Mouse (Mus musculus) large intestine, adult 2 months (tissue): ENCODE data around the gene Ubap2l. TPM values are rescaled to one million over a fixed set of nuclear protein-coding genes. Genes with fewer than 3 reads are reported as not detected.

ENCODE experiments used
- DNase-seq: peaks from one replicate; pipeline ENCODE4 v3.0.0-alpha.2; 2012; ENCODE audit warnings: low read depth, low spot score
- WGBS: fragments of 180-500 bp; shearing (Covaris S2); methylation state at CpG from one replicate; pipeline ENCODE4 v1.1.7; 2018; 5-methylcytosine and 5-hydroxymethylcytosine counted together
- polyA plus RNA-seq: library from polyadenylated mRNA; depleted of rRNA; stranded (reverse); fragments of >200 nt; gene quantifications from 2 replicates; pipeline ENCODE4 v1.2.3, GENCODE M21; 2012; rRNA removed

The Ubap2l gene
- polyA plus RNA-seq, result 51.4 and 75.2 TPM in 2 replicates

GRCm38 (mm10) chr3:90052351-90053241, at the start of gene Ubap2l:
Gene Ubap2l (minus strand): TSS chr3:90052628.
- WGBS, result under 1% methylated on average over 81 of the region's 81 CpGs
- DNase-seq, result peak; percentile 90

GRCm38 (mm10) chr3:90101673-90102072, 49.2 kb upstream of the Ubap2l start:
- DNase-seq, result no peak
- 56% methylated on average over 2 of the region's 2 CpGs for WGBS

GRCm38 (mm10) chr3:90101010-90101409, 48.6 kb upstream of the Ubap2l start:
- 87% methylated on average over 3 of the region's 3 CpGs for WGBS
- DNase-seq, result no peak

GRCm38 (mm10) chr3:90097928-90098327, 45.5 kb upstream of the Ubap2l start:
- 74% methylated on average over 5 of the region's 5 CpGs for WGBS
- DNase-seq, result no peak

- WGBS, result 92% methylated on average over 3 of the region's 3 CpGs
- no peak for DNase-seq
These were observed 42.0 kb upstream of the Ubap2l start for GRCm38 (mm10) chr3:90094453-90094852.

GRCm38 (mm10) chr3:90090892-90091291, 38.5 kb upstream of the Ubap2l start:
- 53% methylated on average over 6 of the region's 6 CpGs for WGBS
- DNase-seq, result no peak

GRCm38 (mm10) chr3:90088617-90089016, 36.2 kb upstream of the Ubap2l start:
- DNase-seq, result no peak
- 93% methylated on average over 2 of the region's 2 CpGs for WGBS

- WGBS, result 59% methylated on average over 5 of the region's 5 CpGs
- no peak for DNase-seq
These were observed 33.6 kb upstream of the Ubap2l start for GRCm38 (mm10) chr3:90086068-90086467.

GRCm38 (mm10) chr3:90085281-90085680, 32.9 kb upstream of the Ubap2l start:
- DNase-seq, result no peak
- WGBS, result 24% methylated on average over 6 of the region's 6 CpGs

GRCm38 (mm10) chr3:90084790-90085189, 32.4 kb upstream of the Ubap2l start:
- 10% methylated on average over 4 of the region's 4 CpGs for WGBS
- DNase-seq, result no peak

GRCm38 (mm10) chr3:90083698-90084324, 31.4 kb upstream of the Ubap2l start:
- 17% methylated on average over 3 of the region's 3 CpGs for WGBS
- DNase-seq, result no peak

- 11% methylated on average over 5 of the region's 5 CpGs for WGBS
- DNase-seq, result no peak
These were observed 30.6 kb upstream of the Ubap2l start for GRCm38 (mm10) chr3:90083034-90083433.

GRCm38 (mm10) chr3:90081365-90082240, 29.2 kb upstream of the Ubap2l start:
- WGBS, result 18% methylated on average over 5 of the region's 5 CpGs
- DNase-seq, result peak; percentile 89

GRCm38 (mm10) chr3:90080498-90080863, 28.1 kb upstream of the Ubap2l start:
- no peak for DNase-seq
- WGBS, result under 1% methylated on average over 6 of the region's 6 CpGs

GRCm38 (mm10) chr3:90079763-90080497, 27.5 kb upstream of the Ubap2l start:
- no peak for DNase-seq
- WGBS, result under 1% methylated on average over 53 of the region's 53 CpGs

- WGBS, result under 1% methylated on average over 33 of the region's 33 CpGs
- DNase-seq, result peak; percentile 87
These were observed 26.8 kb upstream of the Ubap2l start for GRCm38 (mm10) chr3:90079133-90079762.

GRCm38 (mm10) chr3:90078224-90078623, 25.8 kb upstream of the Ubap2l start:
- 42% methylated on average over 5 of the region's 5 CpGs for WGBS
- DNase-seq, result no peak

- WGBS, result 29% methylated on average over 5 of the region's 5 CpGs
These were observed 24.7 kb upstream of the Ubap2l start for GRCm38 (mm10) chr3:90076921-90077716.

More at GRCm38 (mm10) chr3:90076921-90077716, 24.7 kb upstream of the Ubap2l start:
- DNase-seq, result no peak
